Mouse (Mus musculus) embryonic facial prominence, embryonic 15.5 days (tissue): ENCODE measurements around the gene Ehbp1. TPM values are rescaled to one million over a fixed set of nuclear protein-coding genes. Genes with fewer than 3 reads are reported as not detected.
A peak's percentile ranks its signal among the peaks of the same experiment; 100 is the strongest.

Source experiments
- ATAC-seq: fragments of 200-750 bp; cut with Nextera tagmentation; 2 replicates; pipeline ENCODE4 v1.8.0; 2017; ENCODE audit warnings: low read depth, moderate TSS enrichment; ENCODE audit not compliant: insufficient number of reproducible peaks, low FRiP score, low TSS enrichment
- H3K27ac ChIP-seq: fragments of 300-500 bp; sonication (generic); replicated peaks from 2 replicates; pipeline ENCODE4 v1.5.1; 2015; ENCODE audit warnings: mild to moderate bottlenecking, inconsistent platforms
- H3K27me3 ChIP-seq: fragments of 300-500 bp; sonication (generic); 2 replicates; pipeline ENCODE4 v1.6.1; 2015; ENCODE audit warnings: inconsistent platforms
- H3K36me3 ChIP-seq: fragments of 300-500 bp; sonication (generic); 2 replicates; pipeline ENCODE4 v1.6.1; 2015; ENCODE audit warnings: mild to moderate bottlenecking, inconsistent platforms
- H3K4me1 ChIP-seq: fragments of 300-500 bp; sonication (generic); 2 replicates; pipeline ENCODE4 v1.6.1; 2015; ENCODE audit warnings: inconsistent platforms
- H3K4me2 ChIP-seq: fragments of 300-500 bp; sonication (generic); replicated peaks from 2 replicates; pipeline ENCODE4 v1.6.1; 2015; ENCODE audit warnings: mild to moderate bottlenecking, inconsistent platforms
- H3K4me3 ChIP-seq: fragments of 300-500 bp; sonication (generic); replicated peaks from 2 replicates; pipeline ENCODE4 v1.5.1; 2015; ENCODE audit warnings: mild to moderate bottlenecking, inconsistent platforms
- H3K9ac ChIP-seq: fragments of 300-500 bp; sonication (generic); 2 replicates; pipeline ENCODE4 v1.6.1; 2015; ENCODE audit warnings: inconsistent platforms
- H3K9me3 ChIP-seq: fragments of 300-500 bp; sonication (generic); replicated peaks from 2 replicates; pipeline ENCODE4 v1.6.1; 2016; ENCODE audit warnings: inconsistent platforms
- WGBS: fragments of 180-500 bp; shearing (Covaris S2); methylation state at CpG from one replicate; pipeline ENCODE4 v1.1.7; 2015; 5-methylcytosine and 5-hydroxymethylcytosine counted together
- polyA plus RNA-seq: library from polyadenylated mRNA; unstranded; fragments of >200 nt; fragmentation: Nextera tagmentation; extraction: Ambion mirVana; gene quantifications from 2 replicates; pipeline ENCODE4 v1.2.1, GENCODE M21; 2015

Gene Ehbp1
- polyA plus RNA-seq, 1 experiment from 2014 or later: 14.2 TPM

- no peaks in the 10 kb centered on the region for H3K27me3 ChIP-seq
- H3K27ac ChIP-seq: no peak overlapping the region
- WGBS: 52% methylated on average over 7 of the region's 7 CpGs
- no peak for ATAC-seq
- peaks cover 4% of the 10 kb centered on the region; the same call in 1 of the 2 replicates for H3K36me3 ChIP-seq
- H3K4me2 ChIP-seq: no peak overlapping the region
- no peaks in the 10 kb centered on the region for H3K9me3 ChIP-seq
- no peaks in the 10 kb centered on the region for H3K4me1 ChIP-seq
- H3K4me3 ChIP-seq: no peak overlapping the region
- H3K9ac ChIP-seq: no peak overlapping the region
Observed at GRCm38 (mm10) chr11:22050864-22051263, 291.2 kb downstream of the Ehbp1 start.

GRCm38 (mm10) chr11:22039854-22040426 lies 302.2 kb downstream of the Ehbp1 start:
- no peaks in the 10 kb centered on the region for H3K27me3 ChIP-seq
- no peak overlapping the region for H3K9ac ChIP-seq
- ATAC-seq: no peak
- no peaks in the 10 kb centered on the region for H3K4me1 ChIP-seq
- H3K4me3 ChIP-seq: no peak overlapping the region
- H3K27ac ChIP-seq: no peak overlapping the region
- H3K9me3 ChIP-seq: no peaks in the 10 kb centered on the region
- no peak overlapping the region for H3K4me2 ChIP-seq
- 79% methylated on average over 6 of the region's 6 CpGs for WGBS
- H3K36me3 ChIP-seq: no peaks in the 10 kb centered on the region

- Histone ChIP-seq H3K27me3 (no peaks in the 10 kb centered on the region), H3K36me3 (no peaks in the 10 kb centered on the region), H3K27ac (no peak overlapping the region), H3K4me3 (no peak overlapping the region), H3K4me1 (no peaks in the 10 kb centered on the region), H3K4me2 (no peak overlapping the region), H3K9me3 (no peaks in the 10 kb centered on the region), H3K9ac (no peak overlapping the region)
- 46% methylated on average over 7 of the region's 7 CpGs for WGBS
- ATAC-seq: no peak
Observed at GRCm38 (mm10) chr11:22034564-22035105, 307.5 kb downstream of the Ehbp1 start.

- Histone ChIP-seq H3K27me3 (no peaks in the 10 kb centered on the region), H3K36me3 (no peaks in the 10 kb centered on the region), H3K4me3 (no peak overlapping the region), H3K4me1 (no peaks in the 10 kb centered on the region), H3K9ac (no peak overlapping the region), H3K4me2 (no peak overlapping the region), H3K9me3 (no peaks in the 10 kb centered on the region), H3K27ac (no peak overlapping the region)
- WGBS: 93% methylated on average over 3 of the region's 3 CpGs
- ATAC-seq: no peak
Observed at GRCm38 (mm10) chr11:22033582-22033981, 308.5 kb downstream of the Ehbp1 start.

- Histone ChIP-seq H3K4me2 (no peak overlapping the region), H3K4me3 (no peak overlapping the region), H3K9me3 (no peaks in the 10 kb centered on the region), H3K27ac (no peak overlapping the region), H3K4me1 (no peaks in the 10 kb centered on the region), H3K36me3 (0 out of 2 replicates have a peak, but pooled peaks cover 2% of the 10 kb centered on the region), H3K9ac (no peak overlapping the region), H3K27me3 (no peaks in the 10 kb centered on the region)
- WGBS: 88% methylated on average over 2 of the region's 2 CpGs
- no peak for ATAC-seq
Observed at GRCm38 (mm10) chr11:22020602-22021001, 321.5 kb downstream of the Ehbp1 start.

- Histone ChIP-seq H3K4me3 (no peak overlapping the region), H3K36me3 (0 out of 2 replicates have a peak, but pooled peaks cover 2% of the 10 kb centered on the region), H3K9ac (no peak overlapping the region), H3K4me2 (no peak overlapping the region), H3K27ac (no peak overlapping the region), H3K4me1 (no peaks in the 10 kb centered on the region), H3K9me3 (no peaks in the 10 kb centered on the region), H3K27me3 (no peaks in the 10 kb centered on the region)
- 54% methylated on average over 8 of the region's 8 CpGs for WGBS
- no peak for ATAC-seq
Observed at GRCm38 (mm10) chr11:22017444-22017843, 324.6 kb downstream of the Ehbp1 start.

- 66% methylated on average over 3 of the region's 3 CpGs for WGBS
Observed at GRCm38 (mm10) chr11:22016341-22016740, 325.8 kb downstream of the Ehbp1 start.

GRCm38 (mm10) chr11:22008817-22009216 lies 333.3 kb downstream of the Ehbp1 start:
- Histone ChIP-seq H3K36me3 (no peaks in the 10 kb centered on the region), H3K4me1 (peaks cover 14% of the 10 kb centered on the region), H3K4me3 (no peak overlapping the region), H3K4me2 (no peak overlapping the region), H3K27ac (no peak overlapping the region), H3K9ac (no peak overlapping the region), H3K9me3 (no peaks in the 10 kb centered on the region), H3K27me3 (peaks cover 57% of the 10 kb centered on the region)
- WGBS: 32% methylated on average over 2 of the region's 2 CpGs
- no peak for ATAC-seq

More at GRCm38 (mm10) chr11:22016341-22016740, 325.8 kb downstream of the Ehbp1 start:
- no peak for ATAC-seq
- Histone ChIP-seq H3K4me1 (no peaks in the 10 kb centered on the region), H3K4me2 (no peak overlapping the region), H3K27me3 (no peaks in the 10 kb centered on the region), H3K9me3 (no peaks in the 10 kb centered on the region), H3K9ac (no peak overlapping the region), H3K4me3 (no peak overlapping the region), H3K36me3 (0 out of 2 replicates have a peak, but pooled peaks cover 2% of the 10 kb centered on the region), H3K27ac (no peak overlapping the region)

GRCm38 (mm10) chr11:22008129-22008596 lies 333.9 kb downstream of the Ehbp1 start:
- no peak for ATAC-seq
- no peaks in the 10 kb centered on the region for H3K36me3 ChIP-seq
- WGBS: 14% methylated on average over 10 of the region's 10 CpGs
- peak overlapping the region; percentile 24 for H3K4me3 ChIP-seq
- H3K9me3 ChIP-seq: no peaks in the 10 kb centered on the region
- peaks cover 21% of the 10 kb centered on the region for H3K4me1 ChIP-seq
- peak overlapping the region; percentile 36 for H3K4me2 ChIP-seq
- H3K27ac ChIP-seq: peak overlapping the region; percentile 22
- H3K27me3 ChIP-seq: peaks cover 57% of the 10 kb centered on the region
- no peak overlapping the region for H3K9ac ChIP-seq

- H3K27me3 ChIP-seq: peaks cover 57% of the 10 kb centered on the region
- no peaks in the 10 kb centered on the region for H3K36me3 ChIP-seq
- H3K9me3 ChIP-seq: no peaks in the 10 kb centered on the region
- H3K4me2 ChIP-seq: peak overlapping the region; percentile 36
- 19% methylated on average over 6 of the region's 6 CpGs for WGBS
- no peak for ATAC-seq
- H3K9ac ChIP-seq: no peak overlapping the region
- peak overlapping the region; percentile 22; the same call in 1 of the 2 replicates for H3K27ac ChIP-seq
- peak overlapping the region; percentile 24 for H3K4me3 ChIP-seq
- H3K4me1 ChIP-seq: peaks cover 25% of the 10 kb centered on the region
Observed at GRCm38 (mm10) chr11:22007781-22008110, 334.3 kb downstream of the Ehbp1 start.

GRCm38 (mm10) chr11:22007088-22007780 lies 334.9 kb downstream of the Ehbp1 start:
- H3K4me3 ChIP-seq: peak overlapping the region; percentile 24
- H3K4me1 ChIP-seq: peaks cover 29% of the 10 kb centered on the region
- H3K4me2 ChIP-seq: peak overlapping the region; percentile 36
- ATAC-seq: no peak
- peaks cover 57% of the 10 kb centered on the region for H3K27me3 ChIP-seq
- no peak overlapping the region for H3K9ac ChIP-seq
- peak overlapping the region; percentile 22; the same call in 1 of the 2 replicates for H3K27ac ChIP-seq
- WGBS: 22% methylated on average over 20 of the region's 20 CpGs
- no peaks in the 10 kb centered on the region for H3K9me3 ChIP-seq
- H3K36me3 ChIP-seq: no peaks in the 10 kb centered on the region
